Mouse (Mus musculus) olfactory bulb, adult 2 months (tissue): ENCODE data around the gene Gm20521.

Experiments
- CTCF ChIP-seq: fragments of 200-500 bp; IDR thresholded peaks from 2 replicates; pipeline ENCODE4 v1.5.1; 2012; ENCODE audit warnings: low read depth, mild to moderate bottlenecking, low read length, moderate library complexity; ENCODE audit not compliant: insufficient read depth
- POLR2A ChIP-seq: fragments of 200-500 bp; IDR thresholded peaks from 2 replicates; pipeline ENCODE4 v1.6.1; 2012; ENCODE audit warnings: mild to moderate bottlenecking, low read depth, low read length, moderate library complexity; ENCODE audit not compliant: insufficient read depth

DNA sequence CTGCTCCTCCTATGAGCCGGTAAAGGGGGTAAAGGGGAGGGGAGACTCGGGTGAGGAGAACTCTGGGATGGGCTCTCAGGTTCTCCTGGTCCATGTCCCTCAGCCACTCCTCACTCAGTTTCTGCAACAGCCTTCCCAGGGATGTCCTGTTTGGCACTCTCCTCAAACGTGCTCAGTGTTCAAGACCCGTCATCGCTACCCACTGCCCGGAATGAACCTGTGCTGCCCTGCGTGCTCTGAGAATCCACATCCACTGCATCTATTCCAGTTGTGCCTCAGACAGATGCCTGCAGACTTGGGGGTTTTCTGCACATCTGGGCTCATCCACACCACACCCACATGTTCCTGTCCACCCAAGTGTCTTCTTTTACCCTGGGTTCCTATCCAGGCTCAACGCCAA, 59.2 kb downstream of the Gm20521 start:
- TF ChIP-seq CTCF (no peak), POLR2A (no peak)
